Mouse (Mus musculus) CH12.LX (cell line): ENCODE data around the gene Kctd15. TPM values are rescaled to one million over a fixed set of nuclear protein-coding genes. Genes with fewer than 3 reads are reported as not detected.

Experiments
- DNase-seq: peaks from one replicate; pipeline ENCODE4 v3.0.0-alpha.2; 2013; ENCODE audit errors: extremely low read depth
- H3K27ac ChIP-seq: 2 replicates; pipeline ENCODE4 v1.5.1; 2012; ENCODE audit warnings: low read depth, mild to moderate bottlenecking, control low read depth, moderate library complexity; ENCODE audit not compliant: insufficient read depth
- H3K27me3 ChIP-seq: replicated peaks from 2 replicates; pipeline ENCODE3; 2012; ENCODE audit warnings: inconsistent platforms
- H3K36me3 ChIP-seq, 2 experiments: replicated peaks in 1 of 2; 2 replicates each; pipeline versions ENCODE3 to v1.6.1; 2012; ENCODE audit warnings: inconsistent platforms in 1 of 2, low read length in 1 of 2, mild to moderate bottlenecking in 1 of 2, mixed read lengths in 1 of 2, moderate library complexity in 1 of 2; ENCODE audit not compliant: control insufficient read depth in 1 of 2, insufficient read depth in 1 of 2
- H3K4me1 ChIP-seq, 2 experiments: 2 replicates each; pipeline ENCODE4 v1.6.1; 2012; ENCODE audit warnings: inconsistent platforms in 1 of 2, moderate library complexity in 1 of 2; ENCODE audit not compliant: insufficient read depth in 2 of 2, control insufficient read depth in 1 of 2
- H3K4me2 ChIP-seq: 2 replicates; pipeline ENCODE4 v1.6.1; 2012; ENCODE audit warnings: low read depth, mild to moderate bottlenecking, control low read depth; ENCODE audit not compliant: poor library complexity, insufficient read depth, severe bottlenecking
- H3K4me3 ChIP-seq, 3 experiments: fragments of 150-350 bp in 1 of 3; sonication (generic) in 1 of 3; replicated peaks in 1 of 3; 2 replicates each; pipeline versions ENCODE3 to v1.5.1; 2011 to 2012; ENCODE audit warnings: low read depth in 2 of 3, low read length in 2 of 3, mild to moderate bottlenecking in 2 of 3, moderate library complexity in 2 of 3, control low read depth in 1 of 3, improper control_type of control experiment in 1 of 3, inconsistent platforms in 1 of 3, mixed read lengths in 1 of 3; ENCODE audit not compliant: poor library complexity in 1 of 3
- H3K79me2 ChIP-seq: replicated peaks from 2 replicates; pipeline ENCODE4 v1.6.1; 2012; ENCODE audit warnings: mild to moderate bottlenecking, moderate library complexity; ENCODE audit not compliant: control insufficient read depth, poor library complexity, insufficient read depth, severe bottlenecking; ENCODE audit errors: extremely low read depth
- H3K9ac ChIP-seq: 2 replicates; pipeline ENCODE4 v1.6.1; 2012; ENCODE audit warnings: low read depth, mild to moderate bottlenecking, control low read depth, moderate library complexity; ENCODE audit not compliant: insufficient read depth
- H3K9me3 ChIP-seq: replicated peaks from 2 replicates; pipeline ENCODE3; 2012; ENCODE audit warnings: low read length, inconsistent platforms, mixed read lengths
- BHLHE40 ChIP-seq: IDR thresholded peaks from 2 replicates; pipeline ENCODE4 v1.6.1; 2011; ENCODE audit warnings: mild to moderate bottlenecking, low read depth, low read length, improper control_type of control experiment
- CHD1 ChIP-seq: IDR thresholded peaks from 2 replicates; pipeline ENCODE4 v1.6.1; 2012; ENCODE audit warnings: low read depth, low read length, improper control_type of control experiment, inconsistent platforms
- E2F4 ChIP-seq: IDR thresholded peaks from 2 replicates; pipeline ENCODE4 v1.6.1; 2011; ENCODE audit warnings: low read depth, low read length, improper control_type of control experiment; ENCODE audit not compliant: insufficient replicate concordance
- ELF1 ChIP-seq: IDR thresholded peaks from 2 replicates; pipeline ENCODE4 v1.6.1; 2014; ENCODE audit warnings: low read depth, mild to moderate bottlenecking, inconsistent platforms, low read length, improper control_type of control experiment
- GABPA ChIP-seq: IDR thresholded peaks from 2 replicates; pipeline ENCODE4 v1.6.1; 2012; ENCODE audit warnings: low read depth, low read length, improper control_type of control experiment, inconsistent platforms; ENCODE audit not compliant: insufficient replicate concordance
- HCFC1 ChIP-seq: IDR thresholded peaks from 2 replicates; pipeline ENCODE4 v1.6.1; 2012; ENCODE audit warnings: low read depth, mild to moderate bottlenecking, inconsistent platforms, low read length, improper control_type of control experiment
- IRF4 ChIP-seq: IDR thresholded peaks from 2 replicates; pipeline ENCODE4 v1.6.1; 2014; ENCODE audit warnings: low read depth, mild to moderate bottlenecking, inconsistent platforms, low read length, improper control_type of control experiment
- JUND ChIP-seq: conservative IDR thresholded peaks from 2 replicates; pipeline ENCODE4 v1.6.1; 2011; ENCODE audit warnings: low read depth, low read length, improper control_type of control experiment
- KAT2A ChIP-seq: IDR thresholded peaks from 2 replicates; pipeline ENCODE4 v1.6.1; 2012; ENCODE audit warnings: low read length, improper control_type of control experiment, inconsistent platforms; ENCODE audit not compliant: insufficient replicate concordance
- MAFK ChIP-seq: IDR thresholded peaks from 2 replicates; pipeline ENCODE4 v1.6.1; 2011; ENCODE audit warnings: low read length, improper control_type of control experiment; ENCODE audit not compliant: insufficient replicate concordance
- MAX ChIP-seq: IDR thresholded peaks from 2 replicates; pipeline ENCODE4 v1.6.1; 2011; ENCODE audit warnings: low read length, improper control_type of control experiment
- MAZ ChIP-seq: IDR thresholded peaks from 2 replicates; pipeline ENCODE4 v1.6.1; 2012; ENCODE audit warnings: low read depth, mild to moderate bottlenecking, inconsistent platforms, low read length, improper control_type of control experiment, moderate library complexity
- MEF2A ChIP-seq: IDR thresholded peaks from 2 replicates; pipeline ENCODE4 v1.6.1; 2014; ENCODE audit warnings: low read depth, mild to moderate bottlenecking, inconsistent platforms, low read length, improper control_type of control experiment, borderline replicate concordance
- MXI1 ChIP-seq: IDR thresholded peaks from 2 replicates; pipeline ENCODE4 v1.6.1; 2011; ENCODE audit warnings: mild to moderate bottlenecking, low read depth, low read length, improper control_type of control experiment
- NELFE ChIP-seq: IDR thresholded peaks from 2 replicates; pipeline ENCODE4 v1.6.1; 2011; ENCODE audit warnings: low read depth, low read length, improper control_type of control experiment
- NRF1 ChIP-seq: IDR thresholded peaks from 2 replicates; pipeline ENCODE4 v1.6.1; 2014; ENCODE audit warnings: low read depth, mild to moderate bottlenecking, inconsistent platforms, low read length, improper control_type of control experiment, moderate library complexity
- PAX5 ChIP-seq: IDR thresholded peaks from 2 replicates; pipeline ENCODE4 v1.6.1; 2012; ENCODE audit warnings: low read length, inconsistent platforms, mixed read lengths
- POLR2A ChIP-seq: IDR thresholded peaks from 2 replicates; pipeline ENCODE4 v1.6.1; 2011; ENCODE audit warnings: low read depth, mild to moderate bottlenecking, improper control_type of control experiment, low read length
- RAD21 ChIP-seq: IDR thresholded peaks from 2 replicates; pipeline ENCODE4 v1.6.1; 2011; ENCODE audit warnings: low read depth, mild to moderate bottlenecking, low read length, improper control_type of control experiment, moderate library complexity
- RCOR1 ChIP-seq: conservative IDR thresholded peaks from 2 replicates; pipeline ENCODE4 v1.6.1; 2012; ENCODE audit warnings: low read depth, mild to moderate bottlenecking, inconsistent platforms, low read length, improper control_type of control experiment
- SIN3A ChIP-seq: IDR thresholded peaks from 2 replicates; pipeline ENCODE4 v1.6.1; 2012; ENCODE audit warnings: low read length, improper control_type of control experiment, inconsistent platforms
- SMC3 ChIP-seq: IDR thresholded peaks from 2 replicates; pipeline ENCODE4 v1.6.1; 2011; ENCODE audit warnings: low read depth, low read length, improper control_type of control experiment
- TBP ChIP-seq: conservative IDR thresholded peaks from 2 replicates; pipeline ENCODE4 v1.6.1; 2011; ENCODE audit warnings: low read depth, low read length, improper control_type of control experiment
- TCF12 ChIP-seq: IDR thresholded peaks from 2 replicates; pipeline ENCODE4 v1.6.1; 2014; ENCODE audit warnings: low read depth, mild to moderate bottlenecking, inconsistent platforms, low read length, improper control_type of control experiment
- UBTF ChIP-seq: IDR thresholded peaks from 2 replicates; pipeline ENCODE4 v1.6.1; 2012; ENCODE audit warnings: low read depth, mild to moderate bottlenecking, inconsistent platforms, low read length, improper control_type of control experiment, moderate library complexity
- USF1 ChIP-seq: IDR thresholded peaks from 2 replicates; pipeline ENCODE4 v1.6.1; 2014; ENCODE audit warnings: low read depth, mild to moderate bottlenecking, inconsistent platforms, low read length, improper control_type of control experiment
- USF2 ChIP-seq: conservative IDR thresholded peaks from 2 replicates; pipeline ENCODE4 v1.6.1; 2011; ENCODE audit warnings: low read depth, low read length, improper control_type of control experiment
- ZC3H11A ChIP-seq: IDR thresholded peaks from 2 replicates; pipeline ENCODE4 v1.6.1; 2012; ENCODE audit warnings: low read depth, mild to moderate bottlenecking, inconsistent platforms, low read length, improper control_type of control experiment
- ZKSCAN1 ChIP-seq: IDR thresholded peaks from 2 replicates; pipeline ENCODE4 v1.6.1; 2012; ENCODE audit warnings: low read depth, inconsistent platforms, low read length, improper control_type of control experiment, borderline replicate concordance
- ZNF384 ChIP-seq: IDR thresholded peaks from 2 replicates; pipeline ENCODE4 v1.6.1; 2012; ENCODE audit warnings: low read depth, low read length, improper control_type of control experiment, inconsistent platforms
- dilution Hi-C: fragments of 300-500 bp; cut with MboI; formaldehyde crosslinking; loops from 2 replicates; pipeline ENCODE4 v1.14.3; 2020; ENCODE audit warnings: low sequenced_read_pairs; ENCODE audit not compliant: extremely low pct_unique_long_range_greater_than_20kb, extremely low pct_ligation_motif_present
- in situ Hi-C: fragments of 300-500 bp; cut with MboI; formaldehyde crosslinking; loops from 3 replicates; pipeline ENCODE4 v1.14.3; 2019; ENCODE audit warnings: low sequenced_read_pairs, low pct_ligation_motif_present, low pct_unique_long_range_greater_than_20kb, mixed read lengths
- polyA plus RNA-seq: library from polyadenylated mRNA; unstranded; fragments of >175 nt; gene quantifications from 2 replicates; pipeline ENCODE4 v1.2.1, GENCODE M21; 2012; ENCODE audit warnings: low read depth; ENCODE audit not compliant: insufficient read length
- total RNA-seq, 2 experiments: library from RNA; depleted of rRNA; stranded (reverse); fragments of 300-350 nt in 1 of 2; fragments of >200 nt in 1 of 2; gene quantifications; 2 replicates each; pipeline ENCODE4 v1.2.3; 2012 to 2014

The Kctd15 gene
- total and polyA plus RNA-seq, 3 experiments: 21.6 to 39.0 (median 24.0) TPM

DNA sequence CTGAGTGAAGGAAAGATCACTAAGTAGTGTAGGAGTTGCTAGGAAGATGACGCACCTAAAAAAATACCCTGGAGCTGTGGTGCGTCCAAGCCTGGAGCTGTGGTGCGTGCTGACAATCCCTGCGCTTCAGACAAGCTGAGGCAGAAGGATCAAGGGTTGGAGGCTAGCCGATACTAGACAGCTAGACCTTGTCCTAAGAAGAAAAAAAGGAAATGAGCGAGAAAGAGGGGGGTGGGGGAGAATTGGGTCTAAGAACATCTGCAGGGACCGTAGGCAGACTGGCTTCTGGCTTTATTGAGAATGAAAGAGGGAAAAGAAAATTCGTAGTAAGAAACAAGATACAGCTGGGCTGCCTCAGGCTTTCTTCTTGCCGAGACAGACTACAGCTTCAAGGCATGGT is 58.0 kb downstream of the Kctd15 start:
- Histone ChIP-seq H3K36me3 (no peaks in the 10 kb centered on the region), H3K9me3 (no peaks in the 10 kb centered on the region), H3K4me1 (peaks cover 0 to 7% of the 10 kb centered on the region in 2 experiments; a peak in 2 of 4 replicates), H3K79me2 (no peaks in the 10 kb centered on the region), H3K4me3 (no peak overlapping the region), H3K4me2 (peak overlapping the region; percentile 41), H3K27ac (no peak overlapping the region), H3K9ac (no peak overlapping the region)
- dilution Hi-C loops (no loop called here), in situ Hi-C loops (no loop called here)
- no peak for DNase-seq
- no peak for TF ChIP-seq ZC3H11A
- no peak for TF ChIP-seq JUND
- TF ChIP-seq MAZ: no peak
- no peak for TF ChIP-seq USF1
- TF ChIP-seq SIN3A: no peak
- TF ChIP-seq E2F4: no peak
- TF ChIP-seq UBTF: no peak
- TF ChIP-seq NELFE: no peak
- TF ChIP-seq HCFC1: no peak
- TF ChIP-seq KAT2A: no peak
- TF ChIP-seq ELF1: no peak
- TF ChIP-seq MAFK: no peak
- no peak for TF ChIP-seq USF2
- no peak for TF ChIP-seq ZKSCAN1
- no peak for TF ChIP-seq ZNF384
- TF ChIP-seq TBP: no peak
- TF ChIP-seq POLR2A: no peak
- no peak for TF ChIP-seq CHD1
- TF ChIP-seq SMC3: no peak
- TF ChIP-seq, all 38 proteins: peak for 0
- H3K27me3 ChIP-seq: no peaks in the 10 kb centered on the region

DNA sequence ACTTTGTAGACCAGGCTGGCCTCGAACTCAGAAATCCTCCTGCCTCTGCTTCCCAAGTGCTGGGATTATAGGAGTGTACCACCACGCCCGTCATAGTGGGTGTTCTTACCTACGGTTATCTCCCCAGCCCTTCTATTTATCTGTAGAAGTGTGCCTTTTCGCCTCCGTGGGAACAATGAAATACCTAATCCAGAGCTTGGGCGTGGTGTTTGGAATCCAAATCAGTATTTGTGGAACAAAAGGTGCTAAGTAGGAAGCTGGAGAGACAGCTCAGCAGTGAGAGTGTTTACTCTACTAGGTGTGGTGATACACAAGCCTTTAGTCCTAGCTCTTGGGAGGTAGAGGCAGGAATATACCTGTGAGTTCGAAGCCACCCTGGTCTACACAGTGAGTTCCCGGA is 58.5 kb downstream of the Kctd15 start:
- H3K79me2 ChIP-seq: no peaks in the 10 kb centered on the region
- H3K9ac ChIP-seq: no peak overlapping the region
- no peaks in the 10 kb centered on the region for H3K36me3 ChIP-seq
- no peak for DNase-seq
- no peak overlapping the region for H3K4me2 ChIP-seq
- no peak for TF ChIP-seq NELFE
- TF ChIP-seq ZC3H11A: no peak
- TF ChIP-seq IRF4: no peak
- no peak for TF ChIP-seq RAD21
- no peak for TF ChIP-seq E2F4
- TF ChIP-seq SMC3: no peak
- TF ChIP-seq GABPA: no peak
- no peak for TF ChIP-seq SIN3A
- TF ChIP-seq USF2: no peak
- no peak for TF ChIP-seq MAX
- TF ChIP-seq PAX5: no peak
- no peak for TF ChIP-seq MEF2A
- TF ChIP-seq BHLHE40: no peak
- TF ChIP-seq NRF1: no peak
- no peak for TF ChIP-seq MXI1
- no peak for TF ChIP-seq RCOR1
- no peak for TF ChIP-seq TCF12
- no peak for TF ChIP-seq POLR2A
- TF ChIP-seq UBTF: no peak
- no peak for TF ChIP-seq TBP
- peaks cover 0 to 11% of the 10 kb centered on the region in 2 experiments; a peak in 2 of 4 replicates for H3K4me1 ChIP-seq
- H3K9me3 ChIP-seq: no peaks in the 10 kb centered on the region
- no peak overlapping the region for H3K27ac ChIP-seq
- dilution Hi-C loops: no loop called here
- no peaks in the 10 kb centered on the region for H3K27me3 ChIP-seq
- in situ Hi-C loops: no loop called here
- no peak overlapping the region for H3K4me3 ChIP-seq
